Comparison of ENCODE assay signal across 8 mouse cellular contexts in genomic region chr11:100938711-100939511, GRCm38 (mm10). TPM values are rescaled to one million over a fixed set of nuclear protein-coding genes. Genes with fewer than 3 reads are reported as not detected.
DNase-seq lines count a peak whose midpoint lies in the region; ATAC-seq and TF ChIP-seq lines count a peak whose summit lies in the region.

No protein-coding gene starts in this region.

- H3K27ac ChIP-seq in neural tube, embryonic 11.5 days (ENCODE audit: low read depth, low read length), result peak overlapping the region; percentile 64
- peak overlapping the region; percentile 97 for H3K27ac ChIP-seq in intestine, postnatal 0 days (ENCODE audit: low read depth, low read length)
- peak overlapping the region; percentile 98 for H3K27ac ChIP-seq in lung, postnatal 0 days (ENCODE audit: low read length)

- peak; percentile 99 for ATAC-seq in neural tube, embryonic 11.5 days (ENCODE audit: insufficient read depth, low FRiP score, low TSS enrichment)
- peak; percentile 31 for ATAC-seq in erythroid progenitor cell, adult 5-6 weeks (replicated peaks; ENCODE audit: low FRiP score, poor library complexity, severe bottlenecking)
- no peak for ATAC-seq in intestine, postnatal 0 days
- ATAC-seq in lung, postnatal 0 days, result peak; percentile 2; the same call in 1 of the 2 replicates

- peak overlapping the region; percentile 67 for H3K4me2 ChIP-seq in neural tube, embryonic 11.5 days (ENCODE audit: low read depth)
- peak overlapping the region; percentile 64 for H3K4me2 ChIP-seq in intestine, postnatal 0 days (replicated peaks; ENCODE audit: low read depth)
- H3K4me2 ChIP-seq in lung, postnatal 0 days (replicated peaks; ENCODE audit: low read depth, low read length), result peak overlapping the region; percentile 59

- 1% methylated on average over 47 of the region's 48 CpGs for WGBS in neural tube, embryonic 11.5 days
- WGBS in intestine, postnatal 0 days, result under 1% methylated on average over 46 of the region's 48 CpGs
- WGBS in lung, postnatal 0 days, result under 1% methylated on average over 45 of the region's 48 CpGs

- no peaks in the 10 kb centered on the region for H3K27me3 ChIP-seq in neural tube, embryonic 11.5 days (ENCODE audit: control insufficient read depth, insufficient read depth, low read length)
- H3K27me3 ChIP-seq in intestine, postnatal 0 days (replicated peaks; ENCODE audit: control insufficient read depth, insufficient read depth, low read length), result no peaks in the 10 kb centered on the region
- H3K27me3 ChIP-seq in lung, postnatal 0 days (replicated peaks; ENCODE audit: insufficient read depth, low read length), result no peaks in the 10 kb centered on the region

- no peaks in the 10 kb centered on the region for H3K9me3 ChIP-seq in neural tube, embryonic 11.5 days (ENCODE audit: control insufficient read depth, low read length)
- no peaks in the 10 kb centered on the region for H3K9me3 ChIP-seq in intestine, postnatal 0 days (ENCODE audit: control insufficient read depth)
- no peaks in the 10 kb centered on the region for H3K9me3 ChIP-seq in lung, postnatal 0 days (ENCODE audit: low read length)

- H3K4me1 ChIP-seq in neural tube, embryonic 11.5 days (ENCODE audit: control insufficient read depth, insufficient read depth, low read length), result peaks cover 2% of the 10 kb centered on the region; the same call in 1 of the 2 replicates
- peaks cover 8% of the 10 kb centered on the region; the same call in 1 of the 2 replicates for H3K4me1 ChIP-seq in intestine, postnatal 0 days (replicated peaks; ENCODE audit: control insufficient read depth, insufficient read depth, low read length)
- peaks cover 14% of the 10 kb centered on the region; the same call in 1 of the 2 replicates for H3K4me1 ChIP-seq in lung, postnatal 0 days (ENCODE audit: insufficient read depth, low read depth, low read length)

- TF ChIP-seq CTCF in intestine, postnatal 0 days (IDR thresholded peaks at IDR 0.05; ENCODE audit: low read depth), result no peak
- no peak for TF ChIP-seq CTCF in lung, postnatal 0 days (IDR thresholded peaks at IDR 0.05)

- no peak for DNase-seq in neural tube, embryonic 11.5 days (ENCODE audit: low spot score)
- no peak for DNase-seq in neural tube, embryonic 10.5 days (ENCODE audit: extremely low spot score, low spot score)
- peak; percentile 64 for DNase-seq in adipocyte (ENCODE audit: low spot score)
- peak; percentile 75 for DNase-seq in lung, postnatal 0 days (ENCODE audit: low spot score)
- peak; percentile 43 for DNase-seq in yolk sac, embryonic 10.5 days (ENCODE audit: low spot score)
- no peak for DNase-seq in right cerebral cortex, postnatal 25 days

- H3K9ac ChIP-seq in neural tube, embryonic 11.5 days (ENCODE audit: low read length), result peak overlapping the region; percentile 85
- peak overlapping the region; percentile 93 for H3K9ac ChIP-seq in intestine, postnatal 0 days (ENCODE audit: low read depth, low read length)
- H3K9ac ChIP-seq in lung, postnatal 0 days (replicated peaks; ENCODE audit: low read depth), result peak overlapping the region; percentile 99

- peak overlapping the region; percentile 76 for H3K4me3 ChIP-seq in neural tube, embryonic 11.5 days (ENCODE audit: low read depth, low read length)
- peak overlapping the region; percentile 96 for H3K4me3 ChIP-seq in intestine, postnatal 0 days (ENCODE audit: low read depth, low read length)
- peak overlapping the region; percentile 96 for H3K4me3 ChIP-seq in lung, postnatal 0 days (ENCODE audit: low read depth, low read length)

- TF ChIP-seq EP300 in lung, postnatal 0 days (IDR thresholded peaks at IDR 0.05), result no peak

- no peaks in the 10 kb centered on the region for H3K36me3 ChIP-seq in neural tube, embryonic 11.5 days (ENCODE audit: control insufficient read depth, insufficient read depth, low read length)
- H3K36me3 ChIP-seq in intestine, postnatal 0 days (ENCODE audit: control insufficient read depth, insufficient read depth), result no peaks in the 10 kb centered on the region
- no peaks in the 10 kb centered on the region for H3K36me3 ChIP-seq in lung, postnatal 0 days (ENCODE audit: insufficient read depth, low read length)

RNA-seq across cellular contexts. Expression of gene Stat3, which starts 0.4 kb away (rescaled TPM):
- polyA plus RNA-seq in neural tube, embryonic 11.5 days (2014; fragmentation: Nextera tagmentation; extraction: Ambion mirVana), result 34.7 and 42.1 TPM in 2 replicates
- 31.0 and 31.4 TPM in 2 replicates for total RNA-seq in erythroid progenitor cell, adult 5-6 weeks (2015; ENCODE audit: low replicate concordance)
- total RNA-seq in erythroid progenitor cell, adult 5-6 weeks (2017; ENCODE audit: low replicate concordance), result 26.2 and 26.6 TPM in 2 replicates
- 61.2 and 68.6 TPM in 2 replicates for polyA plus RNA-seq in intestine, postnatal 0 days (2015; fragmentation: Nextera tagmentation; extraction: Ambion mirVana)
- 100 and 120 TPM in 2 replicates for polyA plus RNA-seq in lung, postnatal 0 days (2015; fragmentation: Nextera tagmentation; extraction: Ambion mirVana)

RNA-seq across cellular contexts. Expression of gene Cavin1, which starts 31.8 kb away (rescaled TPM):
- 11.4 and 12.3 TPM in 2 replicates for polyA plus RNA-seq in neural tube, embryonic 11.5 days (2014; fragmentation: Nextera tagmentation; extraction: Ambion mirVana)
- not detected in 2 replicates for total RNA-seq in erythroid progenitor cell, adult 5-6 weeks (2015; ENCODE audit: low replicate concordance)
- not detected in 2 replicates for total RNA-seq in erythroid progenitor cell, adult 5-6 weeks (2017; ENCODE audit: low replicate concordance)
- polyA plus RNA-seq in intestine, postnatal 0 days (2015; fragmentation: Nextera tagmentation; extraction: Ambion mirVana), result 191 and 207 TPM in 2 replicates
- 692 and 736 TPM in 2 replicates for polyA plus RNA-seq in lung, postnatal 0 days (2015; fragmentation: Nextera tagmentation; extraction: Ambion mirVana)

Comparison
In these comparisons a context has a peak if more than half of its experiments do, and no peak if none do; other contexts are left out.
1. DNase-seq: peak in adipocyte (single experiment), lung, postnatal 0 days (single experiment) and yolk sac, embryonic 10.5 days (single experiment); none in neural tube, embryonic 11.5 days (single experiment), neural tube, embryonic 10.5 days (single experiment) and right cerebral cortex, postnatal 25 days (single experiment).
2. RNA of gene Cavin1, which starts 31.8 kb away (polyA plus RNA-seq): 692 to 736 TPM in lung, postnatal 0 days and 191 to 207 TPM in intestine, postnatal 0 days; 11.4 to 12.3 TPM in neural tube, embryonic 11.5 days; every median in the first group is over 10 times any median in the second.
3. Peak in every context shown above with its lines, with median percentiles within 50 percentile points of each other: H3K27ac ChIP-seq, H3K4me2 ChIP-seq, H3K4me3 ChIP-seq and H3K9ac ChIP-seq.